Mouse (Mus musculus) megakaryocyte, embryonic 14.5 days (primary cell): Measurements from ENCODE around the gene Ppt2.

ENCODE experiments used
- FLI1 ChIP-seq: IDR thresholded peaks from 2 replicates; pipeline ENCODE4 v1.6.1; 2012; ENCODE audit warnings: low read length, inconsistent platforms, mixed read lengths
- GATA1 ChIP-seq: IDR thresholded peaks from 3 replicates; pipeline ENCODE4 v1.6.1; 2012; ENCODE audit warnings: mixed read lengths, low read length, inconsistent platforms, borderline replicate concordance

GRCm38 (mm10) chr17:34603375-34604060 lies 24.8 kb downstream of the Ppt2 start, which contains the start of gene Rnf5:
- TF ChIP-seq GATA1 (no peak), FLI1 (no peak)
